Mouse (Mus musculus) hindbrain, embryonic 14.5 days (tissue): Measurements from ENCODE around the gene Uvrag. TPM values are rescaled to one million over a fixed set of nuclear protein-coding genes. Genes with fewer than 3 reads are reported as not detected.

Experiments used
- ATAC-seq: fragments of 200-750 bp; cut with Nextera tagmentation; 2 replicates; pipeline ENCODE4 v1.8.0; 2017; ENCODE audit warnings: moderate number of reproducible peaks, mild to moderate bottlenecking, moderate TSS enrichment, moderate library complexity; ENCODE audit not compliant: low FRiP score
- DNase-seq: peaks from one replicate; pipeline ENCODE4 v3.0.0-alpha.2; 2015; ENCODE audit warnings: low spot score
- H3K27ac ChIP-seq: fragments of 300-500 bp; sonication (generic); 2 replicates; pipeline ENCODE4 v1.5.1; 2014; ENCODE audit warnings: mild to moderate bottlenecking, moderate library complexity
- H3K27me3 ChIP-seq: fragments of 300-500 bp; sonication (generic); 2 replicates; pipeline ENCODE4 v1.6.1; 2014; ENCODE audit warnings: mild to moderate bottlenecking, low read length, mixed read lengths; ENCODE audit not compliant: control insufficient read depth, insufficient read depth
- H3K36me3 ChIP-seq: fragments of 300-500 bp; sonication (generic); replicated peaks from 2 replicates; pipeline ENCODE4 v1.6.1; 2014; ENCODE audit not compliant: control insufficient read depth, insufficient read depth
- H3K4me1 ChIP-seq: fragments of 300-500 bp; sonication (generic); replicated peaks from 2 replicates; pipeline ENCODE4 v1.6.1; 2014; ENCODE audit warnings: antibody characterized with exemption, low read length, mixed read lengths; ENCODE audit not compliant: control insufficient read depth, insufficient read depth
- H3K4me2 ChIP-seq: fragments of 300-500 bp; sonication (generic); replicated peaks from 2 replicates; pipeline ENCODE4 v1.6.1; 2014; ENCODE audit warnings: mild to moderate bottlenecking, moderate library complexity
- H3K4me3 ChIP-seq: fragments of 300-500 bp; sonication (generic); replicated peaks from 2 replicates; pipeline ENCODE4 v1.5.1; 2014; ENCODE audit warnings: mild to moderate bottlenecking, low read length
- H3K9ac ChIP-seq: fragments of 300-500 bp; sonication (generic); 2 replicates; pipeline ENCODE4 v1.6.1; 2014
- H3K9me3 ChIP-seq: fragments of 300-500 bp; sonication (generic); 2 replicates; pipeline ENCODE4 v1.6.1; 2016; ENCODE audit warnings: low read length; ENCODE audit not compliant: control insufficient read depth
- WGBS: fragments of 180-500 bp; shearing (Covaris S2); extraction: QIAGEN DNeasy Blood & Tissue Kit; methylation state at CpG from one replicate; pipeline ENCODE4 v1.1.7; 2014; 5-methylcytosine and 5-hydroxymethylcytosine counted together
- polyA plus RNA-seq: library from polyadenylated mRNA; unstranded; fragments of >200 nt; fragmentation: Nextera tagmentation; extraction: Ambion mirVana; gene quantifications from 2 replicates; pipeline ENCODE4 v1.2.1, GENCODE M21; 2014

The Uvrag gene
- polyA plus RNA-seq, 1 experiment from 2014 or later: 18.0 TPM

GRCm38 (mm10) chr7:98944986-98945385 lies 196.0 kb downstream of the Uvrag start:
- WGBS: 76% methylated on average over 3 of the region's 3 CpGs
- Histone ChIP-seq H3K9me3 (no peaks in the 10 kb centered on the region), H3K4me1 (no peaks in the 10 kb centered on the region; the same call in 1 of the 2 replicates), H3K36me3 (no peaks in the 10 kb centered on the region), H3K9ac (no peak overlapping the region), H3K27me3 (no peaks in the 10 kb centered on the region), H3K27ac (no peak overlapping the region), H3K4me2 (no peak overlapping the region), H3K4me3 (no peak overlapping the region)
- DNase-seq: no peak
- ATAC-seq: no peak

- no peaks in the 10 kb centered on the region for H3K36me3 ChIP-seq
- no peak overlapping the region for H3K4me2 ChIP-seq
- H3K4me3 ChIP-seq: no peak overlapping the region
- no peak for DNase-seq
- no peaks in the 10 kb centered on the region for H3K9me3 ChIP-seq
- H3K27me3 ChIP-seq: no peaks in the 10 kb centered on the region
- no peaks in the 10 kb centered on the region for H3K4me1 ChIP-seq
- no peak overlapping the region for H3K27ac ChIP-seq
- WGBS: 96% methylated on average over 5 of the region's 5 CpGs
- ATAC-seq: no peak
- H3K9ac ChIP-seq: no peak overlapping the region
Measured at GRCm38 (mm10) chr7:98943687-98944086, 197.3 kb downstream of the Uvrag start.

- 86% methylated on average over 6 of the region's 6 CpGs for WGBS
- H3K4me3 ChIP-seq: no peak overlapping the region
- ATAC-seq: no peak
- H3K27ac ChIP-seq: no peak overlapping the region
- no peak overlapping the region for H3K9ac ChIP-seq
- no peaks in the 10 kb centered on the region for H3K9me3 ChIP-seq
- H3K27me3 ChIP-seq: no peaks in the 10 kb centered on the region
- H3K4me2 ChIP-seq: no peak overlapping the region
- peaks cover under 1% of the 10 kb centered on the region; the same call in 1 of the 2 replicates for H3K4me1 ChIP-seq
- DNase-seq: no peak
- no peaks in the 10 kb centered on the region for H3K36me3 ChIP-seq
Measured at GRCm38 (mm10) chr7:98942746-98943145, 198.2 kb downstream of the Uvrag start.

- H3K4me2 ChIP-seq: no peak overlapping the region
- no peak overlapping the region for H3K27ac ChIP-seq
- no peak overlapping the region for H3K4me3 ChIP-seq
- H3K27me3 ChIP-seq: no peaks in the 10 kb centered on the region
- no peaks in the 10 kb centered on the region for H3K9me3 ChIP-seq
- H3K9ac ChIP-seq: no peak overlapping the region
- H3K4me1 ChIP-seq: peaks cover 9% of the 10 kb centered on the region; the same call in 1 of the 2 replicates
- ATAC-seq (no peak), DNase-seq (no peak)
- H3K36me3 ChIP-seq: no peaks in the 10 kb centered on the region
- WGBS: 76% methylated on average over 6 of the region's 6 CpGs
Measured at GRCm38 (mm10) chr7:98939194-98939593, 201.7 kb downstream of the Uvrag start.

GRCm38 (mm10) chr7:98938621-98939020 lies 202.3 kb downstream of the Uvrag start:
- no peak overlapping the region for H3K27ac ChIP-seq
- no peak overlapping the region for H3K9ac ChIP-seq
- H3K4me2 ChIP-seq: no peak overlapping the region
- no peaks in the 10 kb centered on the region for H3K27me3 ChIP-seq
- DNase-seq (no peak), ATAC-seq (no peak)
- H3K4me3 ChIP-seq: no peak overlapping the region
- 87% methylated on average over 7 of the region's 7 CpGs for WGBS
- peaks cover 9% of the 10 kb centered on the region; the same call in 1 of the 2 replicates for H3K4me1 ChIP-seq
- no peaks in the 10 kb centered on the region for H3K9me3 ChIP-seq
- H3K36me3 ChIP-seq: no peaks in the 10 kb centered on the region

- Histone ChIP-seq H3K9me3 (no peaks in the 10 kb centered on the region), H3K36me3 (no peaks in the 10 kb centered on the region), H3K4me3 (no peak overlapping the region), H3K4me2 (no peak overlapping the region), H3K27me3 (no peaks in the 10 kb centered on the region), H3K27ac (peak overlapping the region; percentile 41; the same call in 1 of the 2 replicates), H3K4me1 (peaks cover 9% of the 10 kb centered on the region; the same call in 1 of the 2 replicates), H3K9ac (0 out of 2 replicates have a peak overlapping the region, but pooled peaks have one; percentile 20)
- no peak for DNase-seq
- no peak for ATAC-seq
- WGBS: 52% methylated on average over 20 of the region's 20 CpGs
Measured at GRCm38 (mm10) chr7:98937079-98937813, 203.7 kb downstream of the Uvrag start.

GRCm38 (mm10) chr7:98935757-98936156 lies 205.2 kb downstream of the Uvrag start:
- H3K27me3 ChIP-seq: no peaks in the 10 kb centered on the region
- H3K27ac ChIP-seq: no peak overlapping the region

GRCm38 (mm10) chr7:98935193-98935592 lies 205.7 kb downstream of the Uvrag start:
- Histone ChIP-seq H3K27ac (no peak overlapping the region), H3K9ac (no peak overlapping the region), H3K9me3 (no peaks in the 10 kb centered on the region), H3K4me3 (no peak overlapping the region), H3K27me3 (no peaks in the 10 kb centered on the region), H3K4me1 (peaks cover 9% of the 10 kb centered on the region; the same call in 1 of the 2 replicates), H3K4me2 (no peak overlapping the region), H3K36me3 (no peaks in the 10 kb centered on the region)
- no peak for DNase-seq
- ATAC-seq: no peak
- WGBS: 81% methylated on average over 10 of the region's 10 CpGs

More at GRCm38 (mm10) chr7:98935757-98936156, 205.2 kb downstream of the Uvrag start:
- H3K36me3 ChIP-seq: no peaks in the 10 kb centered on the region
- peaks cover 9% of the 10 kb centered on the region; the same call in 1 of the 2 replicates for H3K4me1 ChIP-seq
- no peak for ATAC-seq
- no peak overlapping the region for H3K4me2 ChIP-seq
- no peaks in the 10 kb centered on the region for H3K9me3 ChIP-seq
- WGBS: 86% methylated on average over 6 of the region's 6 CpGs
- no peak overlapping the region for H3K9ac ChIP-seq
- no peak overlapping the region for H3K4me3 ChIP-seq
- DNase-seq: no peak

- DNase-seq (no peak), ATAC-seq (no peak)
- H3K9ac ChIP-seq: no peak overlapping the region
- no peak overlapping the region for H3K4me3 ChIP-seq
- H3K36me3 ChIP-seq: no peaks in the 10 kb centered on the region
- no peaks in the 10 kb centered on the region for H3K27me3 ChIP-seq
- H3K9me3 ChIP-seq: no peaks in the 10 kb centered on the region
- 0 out of 2 replicates have a peak overlapping the region, but pooled peaks have one; percentile 18 for H3K27ac ChIP-seq
- H3K4me1 ChIP-seq: peaks cover 22% of the 10 kb centered on the region
- H3K4me2 ChIP-seq: no peak overlapping the region
- 66% methylated on average over 7 of the region's 7 CpGs for WGBS
Measured at GRCm38 (mm10) chr7:98928336-98929025, 212.5 kb downstream of the Uvrag start.
